Mouse (Mus musculus): ENCODE measurements at regions not wholly inside any gene's neighbourhood (a gene's known extent, or its start where the extent isn't known, plus 50 kb on each side); places are given as distances from the start of the nearest gene placed in this dataset.
A peak's percentile ranks its signal among the peaks of the same experiment; 100 is the strongest.

DNA sequence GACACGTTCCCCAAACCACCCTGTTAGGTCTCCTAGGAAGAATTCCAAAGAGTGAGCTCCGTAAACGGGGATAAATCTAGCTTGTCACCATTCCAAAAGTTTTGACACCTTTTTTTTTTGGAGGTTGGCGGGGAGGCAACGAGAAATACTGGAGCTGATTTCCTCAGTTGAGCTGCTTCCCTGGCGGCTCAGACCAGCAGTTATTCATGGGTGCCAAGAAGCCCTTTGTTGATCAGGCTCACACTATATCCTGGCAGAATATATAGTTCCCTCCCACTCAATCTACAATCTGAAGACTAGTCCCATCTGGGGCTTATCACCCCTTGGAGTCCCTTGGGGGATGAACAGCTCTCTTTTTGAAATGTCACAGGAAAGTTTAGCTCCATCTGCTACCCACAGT, 77.5 kb upstream of the Tiam2 start:
- DNase-seq = no peak

DNA sequence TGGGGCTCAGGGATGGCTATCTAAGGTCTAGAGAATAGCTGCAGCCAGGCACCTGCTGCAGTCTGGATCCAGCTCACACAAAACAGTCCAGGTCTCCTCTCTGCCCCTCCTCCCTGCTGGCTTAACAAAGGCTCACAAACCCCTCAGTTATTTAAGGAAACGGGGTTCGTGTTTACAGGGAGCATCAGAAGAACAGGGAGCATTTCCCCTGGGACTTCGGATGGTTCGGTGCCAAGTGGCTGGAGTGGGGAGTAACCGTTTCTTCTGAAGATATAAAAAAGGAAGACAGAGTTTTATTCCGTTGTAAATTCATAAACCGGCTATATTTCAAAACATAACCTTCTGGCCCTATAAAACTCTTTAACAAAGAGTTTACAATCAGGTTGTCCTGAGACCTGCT, 77.1 kb upstream of the Tiam2 start:
- no peak for DNase-seq

GRCm38 (mm10) chr17:3251176-3251575, 75.2 kb upstream of the Tiam2 start:
- DNase-seq = no peak

DNA sequence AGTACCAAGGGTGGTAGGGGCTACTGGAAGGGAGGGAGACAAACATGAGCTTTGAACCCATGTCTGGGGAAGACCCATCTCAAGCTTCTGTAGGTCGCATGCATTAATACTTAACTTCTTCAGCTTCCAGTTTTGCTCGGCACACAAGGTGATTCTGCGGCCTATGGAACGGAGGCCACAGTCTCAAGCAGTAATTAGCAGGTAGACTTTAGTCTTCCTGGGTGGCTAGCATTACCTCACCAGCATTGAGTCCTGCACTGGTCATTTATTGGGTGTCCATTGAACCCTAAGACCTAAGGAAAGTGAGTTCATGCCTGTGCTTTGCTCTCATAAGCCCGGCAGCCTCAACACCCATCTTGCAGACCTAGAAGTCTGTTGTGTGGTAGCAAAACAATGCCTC, 74.4 kb upstream of the Tiam2 start:
- peak; percentile 37 for DNase-seq

- DNase-seq = peak; percentile 27
Observed at GRCm38 (mm10) chr17:3253508-3254176, 72.7 kb upstream of the Tiam2 start.

GRCm38 (mm10) chr17:3256765-3257164, 69.6 kb upstream of the Tiam2 start:
- DNase-seq = no peak

GRCm38 (mm10) chr17:3258811-3259510, 67.4 kb upstream of the Tiam2 start:
- DNase-seq = no peak

DNA sequence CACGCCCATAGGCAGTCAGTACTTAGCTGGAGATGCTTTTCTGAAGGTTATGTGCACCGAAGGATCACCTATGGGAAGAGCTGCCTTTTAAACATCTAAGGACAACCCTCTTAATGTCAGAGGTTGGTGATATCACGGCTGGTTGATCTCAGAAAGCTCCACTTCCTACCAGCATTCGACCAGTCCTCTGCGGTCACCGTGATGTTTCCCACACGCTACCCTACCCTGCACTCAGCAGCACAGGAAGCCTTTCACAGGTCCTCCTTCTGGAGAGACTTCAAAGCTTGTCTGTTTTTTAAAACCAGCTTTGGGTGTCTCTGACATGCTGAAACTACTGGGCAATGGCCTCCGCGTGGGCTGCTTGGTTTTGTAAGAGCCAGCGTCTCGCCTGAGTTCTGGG, 65.6 kb upstream of the Tiam2 start:
- no peak for DNase-seq

DNA sequence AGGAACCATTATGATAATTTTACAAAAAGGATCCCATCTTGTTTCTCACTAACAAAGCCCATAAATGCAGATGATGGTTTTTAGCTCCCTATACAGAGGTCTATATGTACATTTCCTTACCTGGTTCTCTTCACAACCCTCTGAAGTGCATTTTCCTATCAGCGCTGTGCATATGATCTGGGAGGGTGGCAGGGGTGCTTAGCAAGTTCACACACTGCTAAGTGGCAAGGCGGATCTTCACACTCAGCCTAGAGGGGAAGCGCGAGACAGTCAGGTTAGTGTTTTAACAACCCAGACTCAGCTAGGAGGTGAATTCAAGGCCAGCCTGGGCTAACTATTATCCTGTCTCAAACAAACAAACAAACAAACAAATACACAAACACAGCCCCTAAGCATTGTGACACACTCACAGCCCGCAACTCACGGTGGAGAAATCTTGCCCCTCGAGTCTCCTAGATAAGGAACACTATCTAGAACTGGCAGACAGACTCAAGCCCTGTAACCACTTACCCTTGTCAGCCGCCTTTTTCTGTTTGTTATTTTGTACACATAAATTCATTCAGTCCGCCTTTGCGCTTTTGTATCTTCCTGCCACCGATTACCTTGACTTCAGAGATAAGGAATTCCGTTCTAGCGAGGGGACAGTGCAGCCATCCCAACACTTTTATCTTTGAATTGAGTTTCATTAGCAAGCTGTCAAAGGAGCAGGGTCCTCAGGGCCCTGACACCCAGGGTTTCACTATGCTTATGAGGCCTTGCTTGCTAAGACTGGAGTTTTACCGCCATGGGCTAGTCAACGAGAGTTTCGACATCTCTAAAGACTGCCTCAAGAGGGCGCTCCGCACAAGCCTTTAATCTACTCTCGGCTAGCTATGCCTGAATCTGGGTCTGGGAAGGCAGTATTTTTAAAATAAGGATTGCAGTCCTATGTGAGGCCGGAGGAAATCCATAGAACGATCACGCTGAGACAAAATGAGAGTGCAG, 53.0 kb upstream of the Tiam2 start:
- peak; percentile 70 for DNase-seq

- DNase-seq = no peak
Observed at GRCm38 (mm10) chr17:3274449-3275285, 51.7 kb upstream of the Tiam2 start.

Data from kidney, adult 11 months (tissue).